Mouse (Mus musculus): ENCODE results near the gene Il11ra1. TPM values are rescaled to one million over a fixed set of nuclear protein-coding genes. Genes with fewer than 3 reads are reported as not detected.
A peak's percentile ranks its signal among the peaks of the same experiment; 100 is the strongest.

Il11ra1 gene
- polyA plus RNA-seq, 1 experiment from 2014 or later = 153 TPM

DNA sequence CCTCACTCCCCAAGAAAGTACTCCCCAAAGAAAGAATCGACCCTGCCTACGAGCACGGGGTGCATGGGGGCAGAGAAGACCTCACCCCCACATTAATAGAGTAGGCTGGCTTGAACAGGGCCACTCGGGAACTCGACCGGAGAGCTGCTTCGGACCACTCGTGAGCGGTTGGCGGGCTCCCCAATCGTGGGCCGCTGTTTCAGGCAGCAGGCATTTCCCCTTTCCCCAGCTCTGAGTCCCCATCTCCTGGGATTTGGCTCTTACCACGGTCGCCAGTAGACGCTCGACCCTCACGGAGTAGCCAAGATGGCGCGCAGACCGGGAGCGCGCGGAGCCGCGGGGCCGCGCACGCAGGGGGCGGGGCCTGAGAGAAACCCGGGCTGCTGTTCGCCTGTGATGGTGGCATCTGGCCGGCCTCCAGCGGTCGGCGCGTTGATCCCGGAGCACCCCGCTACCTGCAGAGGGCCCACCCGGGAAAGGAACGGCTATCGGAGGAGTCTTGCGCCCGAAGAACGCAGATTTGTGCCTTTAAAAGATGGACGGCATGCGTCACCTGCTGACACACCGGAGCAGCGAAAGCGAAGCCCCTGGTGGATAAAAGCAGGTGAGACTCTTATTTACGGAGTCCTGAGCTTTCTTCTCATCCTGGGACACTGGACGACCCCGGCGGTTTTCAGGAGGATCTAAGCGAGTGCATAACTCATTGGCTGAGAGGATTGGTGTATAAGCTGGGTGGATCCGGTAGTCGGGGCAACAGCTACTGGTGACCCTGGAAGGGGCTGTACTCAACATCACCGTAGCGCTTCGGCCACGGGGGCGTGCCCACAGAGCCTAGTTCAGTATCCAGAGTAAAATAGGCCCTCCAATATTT is 13.6 kb downstream of the Il11ra1 start, which contains the start of gene Rpp25l:
Rpp25l (minus strand) TSS at position 338 of the 871 bp plus-strand sequence.
- Histone ChIP-seq H3K9ac (peak within 1 kb of the TSS; percentile 92), H3K36me3 (peaks cover 16% of the 10 kb centered on the region), H3K4me2 (peak within 1 kb of the TSS; percentile 81), H3K4me3 (replicated peaks) (peak within 1 kb of the TSS; percentile 82), H3K27me3 (replicated peaks) (no peaks in the 10 kb centered on the region), H3K27ac (peak within 1 kb of the TSS; percentile 70), H3K9me3 (no peaks in the 10 kb centered on the region), H3K4me1 (peaks cover 22% of the 10 kb centered on the region)
- peak; percentile 74 for ATAC-seq (ENCODE audit: insufficient read depth, low FRiP score, low read depth)
- under 1% methylated on average over 61 of the region's 61 CpGs for WGBS

DNA sequence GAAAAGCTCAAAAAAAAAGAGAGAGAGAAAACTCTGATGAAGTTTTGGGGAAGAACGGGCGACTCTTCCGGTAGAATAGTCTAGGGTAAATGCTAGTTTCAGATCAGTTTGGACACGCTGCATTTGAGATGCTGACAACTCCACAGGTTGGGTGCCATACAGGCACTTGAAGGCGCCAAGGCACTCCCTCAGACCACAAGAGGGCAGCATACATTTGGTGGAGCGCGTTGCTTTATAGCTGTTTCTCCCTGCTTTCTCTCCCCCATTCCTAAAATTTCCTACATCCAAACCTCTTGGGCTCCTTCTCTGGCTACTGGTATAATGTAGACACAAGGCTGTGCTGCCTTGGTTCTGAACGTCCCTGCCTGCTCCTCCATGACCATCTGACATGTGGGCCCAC is 14.5 kb downstream of the Il11ra1 start:
- no peaks in the 10 kb centered on the region for H3K27me3 ChIP-seq (replicated peaks)
- H3K4me2 ChIP-seq = peak overlapping the region; percentile 81
- no peaks in the 10 kb centered on the region for H3K9me3 ChIP-seq
- H3K27ac ChIP-seq = no peak overlapping the region
- WGBS = 13% methylated on average over 8 of the region's 8 CpGs
- no peak overlapping the region for H3K9ac ChIP-seq
- ATAC-seq (ENCODE audit: insufficient read depth, low FRiP score, low read depth) = no peak
- H3K36me3 ChIP-seq = peaks cover 16% of the 10 kb centered on the region
- peak overlapping the region; percentile 82 for H3K4me3 ChIP-seq (replicated peaks)
- peaks cover 22% of the 10 kb centered on the region for H3K4me1 ChIP-seq

DNA sequence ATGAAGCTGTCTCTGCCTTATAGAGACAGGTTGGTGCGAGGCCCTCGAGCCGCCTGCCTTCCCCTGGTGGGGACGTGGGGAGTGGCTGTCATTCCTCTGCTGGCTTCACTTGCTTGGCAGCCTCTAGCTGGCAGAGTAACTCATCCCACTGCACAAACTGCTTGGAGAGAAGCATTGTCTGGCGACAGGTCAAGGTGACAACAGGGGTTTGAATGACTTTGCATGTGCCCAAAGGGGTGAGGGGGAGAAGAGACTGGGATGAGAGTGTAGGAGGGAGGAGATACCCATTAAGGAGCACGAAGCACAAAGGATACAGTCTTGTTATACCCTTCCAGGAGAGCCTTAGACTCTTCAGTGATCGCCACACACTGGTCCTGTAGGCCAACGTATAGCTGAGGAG is 15.3 kb downstream of the Il11ra1 start:
- Histone ChIP-seq H3K4me3 (replicated peaks) (no peak overlapping the region), H3K36me3 (peaks cover 19% of the 10 kb centered on the region), H3K9me3 (no peaks in the 10 kb centered on the region), H3K4me2 (no peak overlapping the region), H3K27ac (no peak overlapping the region), H3K27me3 (replicated peaks) (no peaks in the 10 kb centered on the region), H3K9ac (no peak overlapping the region), H3K4me1 (peaks cover 22% of the 10 kb centered on the region)
- ATAC-seq (ENCODE audit: insufficient read depth, low FRiP score, low read depth) = no peak
- 83% methylated on average over 8 of the region's 8 CpGs for WGBS

DNA sequence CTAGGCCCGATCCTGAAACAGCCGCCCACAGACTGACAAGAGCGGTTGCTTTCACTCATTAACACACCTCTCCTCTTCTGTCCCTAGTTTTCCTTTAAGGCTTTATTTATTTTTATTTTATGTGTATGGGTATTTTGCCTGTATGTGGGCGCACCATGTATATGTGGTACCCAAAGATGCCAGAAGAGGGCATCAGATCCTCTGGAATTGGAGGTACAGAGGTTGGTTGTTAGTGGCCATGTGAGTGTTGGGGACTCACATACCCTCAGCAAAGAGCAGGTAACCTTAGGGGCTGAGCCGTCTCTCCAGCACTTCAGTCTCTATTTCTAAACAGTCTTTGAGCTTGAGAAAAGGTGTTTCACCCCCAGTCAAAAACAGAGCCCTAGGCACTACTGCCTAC is 15.8 kb downstream of the Il11ra1 start:
- no peak for ATAC-seq (ENCODE audit: insufficient read depth, low FRiP score, low read depth)
- H3K9me3 ChIP-seq = no peaks in the 10 kb centered on the region
- H3K27me3 ChIP-seq (replicated peaks) = no peaks in the 10 kb centered on the region
- H3K9ac ChIP-seq = no peak overlapping the region
- H3K4me2 ChIP-seq = no peak overlapping the region
- peaks cover 22% of the 10 kb centered on the region for H3K4me1 ChIP-seq
- H3K4me3 ChIP-seq (replicated peaks) = no peak overlapping the region
- 87% methylated on average over 5 of the region's 5 CpGs for WGBS
- H3K27ac ChIP-seq = no peak overlapping the region
- peaks cover 23% of the 10 kb centered on the region for H3K36me3 ChIP-seq

DNA sequence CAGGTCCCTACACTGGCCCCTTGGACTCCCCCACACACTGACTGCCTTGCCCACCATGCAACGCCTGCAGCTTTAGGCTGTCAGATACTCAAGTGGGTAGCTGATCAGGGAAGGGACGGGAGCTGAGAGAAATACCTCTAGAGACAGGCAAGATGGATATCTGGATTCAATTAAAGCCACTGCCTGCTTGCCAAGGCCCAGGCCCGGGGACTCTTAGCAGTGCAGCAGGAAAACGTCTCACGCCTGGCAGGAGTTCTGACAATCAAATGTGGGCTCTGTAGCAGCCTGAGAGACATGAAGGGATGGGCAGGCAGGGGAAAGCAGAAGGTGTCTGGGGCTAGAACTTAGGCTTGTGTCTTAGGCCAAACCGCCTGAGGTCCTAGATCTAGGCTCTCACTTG is 17.0 kb downstream of the Il11ra1 start:
- no peaks in the 10 kb centered on the region for H3K27me3 ChIP-seq (replicated peaks)
- H3K4me2 ChIP-seq = no peak overlapping the region
- no peak overlapping the region for H3K27ac ChIP-seq
- no peaks in the 10 kb centered on the region for H3K9me3 ChIP-seq
- H3K36me3 ChIP-seq = peaks cover 23% of the 10 kb centered on the region
- no peak overlapping the region for H3K9ac ChIP-seq
- peaks cover 18% of the 10 kb centered on the region for H3K4me1 ChIP-seq
- H3K4me3 ChIP-seq (replicated peaks) = no peak overlapping the region
- 64% methylated on average over 6 of the region's 6 CpGs for WGBS
- ATAC-seq (ENCODE audit: insufficient read depth, low FRiP score, low read depth) = no peak

DNA sequence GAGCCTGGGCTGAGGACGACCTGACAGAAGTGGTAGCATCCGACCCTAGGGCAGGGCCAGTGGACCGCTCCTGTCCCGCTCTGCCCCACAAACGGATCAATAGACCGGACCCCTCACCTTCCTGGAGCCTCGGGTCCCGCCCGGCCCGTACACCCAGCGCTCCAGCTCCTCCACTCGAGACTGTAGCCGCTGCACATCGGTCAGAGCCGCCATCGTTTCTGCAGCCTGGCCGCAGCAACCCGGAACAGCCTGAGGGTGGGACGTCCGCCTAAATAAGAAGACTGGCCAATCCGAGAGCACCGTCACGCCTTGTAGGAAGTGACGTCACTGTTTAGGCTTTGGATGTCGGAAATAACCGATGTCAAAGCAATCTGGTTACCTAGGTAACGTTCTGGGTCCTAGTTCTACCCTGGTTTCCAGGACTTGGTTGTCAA is 23.1 kb downstream of the Il11ra1 start, which contains the start of gene Dctn3:
Dctn3 (minus strand) TSS at position 253 of the 434 bp plus-strand sequence.
- Histone ChIP-seq H3K9ac (peak within 1 kb of the TSS; percentile 56), H3K27ac (no peak within 1 kb of the TSS), H3K4me1 (peaks cover 10% of the 10 kb centered on the region; the same call in 1 of the 2 replicates), H3K4me2 (peak within 1 kb of the TSS; percentile 69), H3K9me3 (no peaks in the 10 kb centered on the region), H3K36me3 (peaks cover 8% of the 10 kb centered on the region), H3K27me3 (replicated peaks) (peaks cover 44% of the 10 kb centered on the region), H3K4me3 (replicated peaks) (peak within 1 kb of the TSS; percentile 64)
- WGBS = 0% methylated on average over 27 of the region's 27 CpGs
- peak; percentile 95 for ATAC-seq (ENCODE audit: insufficient read depth, low FRiP score, low read depth)

DNA sequence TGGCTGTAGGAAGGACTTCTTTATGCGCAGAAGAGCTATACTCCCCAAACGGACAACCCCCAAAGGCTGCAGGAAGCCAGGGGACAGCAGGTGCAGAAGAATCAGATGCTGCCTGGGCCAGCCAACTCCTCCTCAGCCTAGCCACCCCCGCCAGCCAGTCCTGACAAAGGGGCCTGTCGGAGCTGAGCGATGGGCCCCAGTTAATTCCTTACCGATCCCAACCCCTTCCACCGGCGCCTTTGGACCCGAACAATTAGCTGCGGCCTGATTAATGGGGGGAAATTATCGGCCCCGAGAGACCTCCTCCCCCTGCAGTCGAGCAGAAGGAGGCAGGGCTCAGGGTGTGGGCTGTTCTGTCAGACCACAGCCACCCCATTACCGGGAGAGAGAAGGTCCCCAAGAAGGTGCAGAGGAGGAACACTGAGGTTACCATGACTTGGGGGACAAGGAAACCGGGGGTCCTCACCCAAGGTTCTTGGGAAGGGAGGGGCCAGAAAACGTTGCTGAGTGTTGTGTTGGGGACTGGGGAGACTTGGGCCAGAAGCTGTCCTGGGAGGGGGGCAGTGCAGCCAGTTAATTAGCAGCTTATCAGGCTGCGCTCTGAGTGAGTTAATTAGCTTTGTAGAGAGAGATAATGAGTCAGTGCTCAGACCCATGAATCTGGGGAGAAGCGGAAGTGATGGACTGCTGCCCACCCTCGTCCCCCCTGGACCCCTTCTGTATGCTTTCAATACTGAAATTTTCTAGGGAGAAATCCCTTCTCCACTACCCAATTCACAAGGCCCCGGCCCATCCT is 27.2 kb downstream of the Il11ra1 start:
- H3K27me3 ChIP-seq (replicated peaks) = peaks cover 78% of the 10 kb centered on the region

DNA sequence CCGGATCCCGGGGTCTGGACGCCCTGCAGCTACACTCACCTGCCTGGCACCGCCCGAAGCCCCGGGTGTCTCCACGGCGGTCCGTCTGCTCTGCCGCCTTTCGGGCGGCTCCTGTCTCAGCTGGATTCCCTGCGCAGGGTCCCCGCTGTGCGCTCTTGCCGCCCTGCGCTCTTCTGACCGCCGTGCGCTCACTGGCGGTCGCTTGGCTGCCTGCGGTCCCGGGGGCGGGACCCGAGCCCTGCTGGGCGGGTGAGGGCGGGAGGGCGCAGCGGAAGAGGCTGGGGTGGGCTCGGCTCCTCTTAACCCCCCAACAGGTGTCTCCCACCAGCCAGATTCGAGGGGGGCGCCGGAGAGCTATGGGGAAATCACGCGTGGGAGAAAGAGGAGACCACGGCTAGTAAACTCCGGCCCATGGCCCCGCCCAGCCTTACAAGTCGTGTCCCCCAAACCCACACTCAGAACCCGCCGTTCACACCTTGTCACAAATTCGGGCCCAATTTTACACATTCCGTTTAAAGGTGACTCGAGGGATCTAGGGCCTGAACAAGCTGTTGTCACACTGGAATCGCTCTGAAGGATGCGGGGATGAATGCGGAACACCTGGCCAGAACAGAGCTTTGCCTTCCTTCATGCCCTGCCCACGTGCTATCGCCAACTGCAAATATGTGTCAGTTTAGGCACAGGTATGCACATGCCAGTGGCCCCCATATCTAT is 31.4 kb downstream of the Il11ra1 start, which contains the start of gene Arid3c:
Arid3c (minus strand) TSS at position 91 of the 714 bp plus-strand sequence.
- no peak within 1 kb of the TSS for H3K27ac ChIP-seq
- H3K9ac ChIP-seq = no peak within 1 kb of the TSS
- H3K4me3 ChIP-seq (replicated peaks) = peak within 1 kb of the TSS; percentile 34
- no peaks in the 10 kb centered on the region for H3K36me3 ChIP-seq
- H3K9me3 ChIP-seq = no peaks in the 10 kb centered on the region
- WGBS = 1% methylated on average over 50 of the region's 50 CpGs
- H3K4me1 ChIP-seq = peaks cover 8% of the 10 kb centered on the region
- no peak for ATAC-seq (ENCODE audit: insufficient read depth, low FRiP score, low read depth)
- H3K4me2 ChIP-seq = peak within 1 kb of the TSS; percentile 83
- H3K27me3 ChIP-seq (replicated peaks) = peaks cover 66% of the 10 kb centered on the region

More for the DNA sequence above, 27.2 kb downstream of the Il11ra1 start:
- WGBS = 18% methylated on average over 20 of the region's 20 CpGs
- H3K4me3 ChIP-seq (replicated peaks) = no peak overlapping the region
- H3K27ac ChIP-seq = no peak overlapping the region
- H3K9ac ChIP-seq = no peak overlapping the region
- no peaks in the 10 kb centered on the region for H3K9me3 ChIP-seq
- peaks cover 15% of the 10 kb centered on the region for H3K4me1 ChIP-seq
- H3K4me2 ChIP-seq = no peak overlapping the region
- ATAC-seq (ENCODE audit: insufficient read depth, low FRiP score, low read depth) = no peak
- H3K36me3 ChIP-seq = no peaks in the 10 kb centered on the region

DNA sequence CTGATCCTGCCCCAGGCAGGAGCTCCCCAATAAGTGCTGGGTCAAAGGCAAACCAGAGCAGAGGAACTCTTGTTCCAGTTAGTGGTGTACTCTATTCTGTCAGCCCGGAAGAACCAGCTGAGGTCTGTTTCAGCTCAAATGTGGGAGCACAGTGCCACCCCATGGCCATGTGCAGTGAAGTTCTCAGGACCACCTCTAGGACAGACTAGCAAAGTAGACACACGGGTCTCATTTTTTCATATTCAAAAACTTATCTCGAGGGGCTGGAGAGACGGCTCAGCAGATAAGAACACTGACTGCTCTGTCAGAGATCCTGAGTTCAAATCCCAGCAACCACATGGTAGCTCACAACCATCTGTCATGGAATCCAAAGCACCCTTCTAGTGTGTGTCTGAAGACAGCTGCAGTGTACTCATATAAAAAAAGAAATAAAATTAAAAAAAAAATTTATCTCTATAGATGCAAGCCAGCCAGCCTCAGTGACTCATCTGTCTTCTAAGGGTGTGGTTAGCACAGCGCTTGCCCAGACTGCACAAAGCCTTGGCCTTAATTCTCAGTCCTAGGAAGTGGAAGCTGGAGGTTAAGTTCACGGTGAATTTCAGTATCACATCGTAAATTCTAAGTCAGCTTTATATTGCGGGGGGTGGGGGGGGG is 37.9 kb downstream of the Il11ra1 start:
- H3K4me2 ChIP-seq = no peak overlapping the region
- WGBS = 35% methylated on average over 8 of the region's 8 CpGs
- H3K27ac ChIP-seq = no peak overlapping the region
- H3K4me3 ChIP-seq (replicated peaks) = no peak overlapping the region
- peaks cover 10% of the 10 kb centered on the region for H3K27me3 ChIP-seq (replicated peaks)
- H3K9ac ChIP-seq = no peak overlapping the region
- 0 out of 2 replicates have a peak, but pooled peaks cover 2% of the 10 kb centered on the region for H3K36me3 ChIP-seq
- peaks cover 11% of the 10 kb centered on the region; the same call in 1 of the 2 replicates for H3K4me1 ChIP-seq
- ATAC-seq (ENCODE audit: insufficient read depth, low FRiP score, low read depth) = no peak
- no peaks in the 10 kb centered on the region for H3K9me3 ChIP-seq

DNA sequence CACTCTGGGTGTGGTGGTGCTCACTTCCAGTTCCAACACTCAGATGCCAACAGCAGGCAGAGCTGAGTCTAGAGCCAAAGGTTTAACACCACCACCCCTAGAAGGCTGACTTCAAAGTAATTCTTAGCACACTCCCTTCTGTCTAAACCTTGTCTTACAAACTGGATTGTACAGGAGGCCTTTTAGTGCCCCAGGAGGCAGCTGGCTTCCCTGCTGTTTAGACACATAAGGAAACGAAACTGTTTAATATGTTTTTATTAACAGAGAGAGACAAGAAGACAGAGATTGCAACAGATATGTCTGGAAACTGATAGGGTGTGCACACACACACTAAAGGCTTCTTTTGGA is 38.4 kb downstream of the Il11ra1 start:
- 58% methylated on average over 1 of the region's 1 CpGs for WGBS
- Histone ChIP-seq H3K4me1 (peaks cover 11% of the 10 kb centered on the region; the same call in 1 of the 2 replicates), H3K36me3 (0 out of 2 replicates have a peak, but pooled peaks cover 2% of the 10 kb centered on the region), H3K27ac (no peak overlapping the region), H3K27me3 (replicated peaks) (peaks cover 5% of the 10 kb centered on the region; the same call in 1 of the 2 replicates), H3K4me3 (replicated peaks) (no peak overlapping the region), H3K4me2 (no peak overlapping the region), H3K9me3 (no peaks in the 10 kb centered on the region), H3K9ac (no peak overlapping the region)
- ATAC-seq (ENCODE audit: insufficient read depth, low FRiP score, low read depth) = no peak

DNA sequence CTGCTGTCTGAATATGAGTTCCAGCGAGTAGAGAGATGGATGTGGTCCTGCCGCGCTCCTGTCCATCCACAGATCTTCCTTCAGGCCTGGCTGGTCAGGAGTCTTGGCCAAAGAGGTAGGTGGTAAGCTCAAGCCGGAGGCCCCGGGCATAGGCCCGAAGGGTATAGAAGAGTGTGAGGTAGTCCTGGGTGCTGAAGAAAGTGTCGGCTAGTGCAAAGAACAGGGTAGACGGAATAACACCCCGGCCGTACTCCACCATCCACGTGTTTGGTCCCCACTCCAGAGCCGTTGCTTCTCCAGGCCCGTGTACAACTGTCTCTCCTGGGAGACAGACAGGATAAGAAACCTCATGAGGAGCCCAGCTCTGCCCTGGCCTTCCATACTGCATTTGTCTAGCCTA is 39.5 kb downstream of the Il11ra1 start:
- Histone ChIP-seq H3K4me1 (peaks cover 11% of the 10 kb centered on the region; the same call in 1 of the 2 replicates), H3K4me3 (replicated peaks) (0 out of 2 replicates have a peak overlapping the region, but pooled peaks have one; percentile 65), H3K27me3 (replicated peaks) (no peaks in the 10 kb centered on the region), H3K9ac (no peak overlapping the region), H3K9me3 (no peaks in the 10 kb centered on the region), H3K27ac (no peak overlapping the region), H3K4me2 (peak overlapping the region; percentile 92; the same call in 1 of the 2 replicates), H3K36me3 (0 out of 2 replicates have a peak, but pooled peaks cover 2% of the 10 kb centered on the region)
- ATAC-seq (ENCODE audit: insufficient read depth, low FRiP score, low read depth) = no peak
- 91% methylated on average over 13 of the region's 13 CpGs for WGBS
